Mouse (Mus musculus) cerebellum, adult 8-10 months (tissue): ENCODE data around the gene Zbtb39.

ENCODE experiments used
- DNase-seq: peaks from one replicate; pipeline ENCODE4 v3.0.0; 2022

Gene Zbtb39

DNA sequence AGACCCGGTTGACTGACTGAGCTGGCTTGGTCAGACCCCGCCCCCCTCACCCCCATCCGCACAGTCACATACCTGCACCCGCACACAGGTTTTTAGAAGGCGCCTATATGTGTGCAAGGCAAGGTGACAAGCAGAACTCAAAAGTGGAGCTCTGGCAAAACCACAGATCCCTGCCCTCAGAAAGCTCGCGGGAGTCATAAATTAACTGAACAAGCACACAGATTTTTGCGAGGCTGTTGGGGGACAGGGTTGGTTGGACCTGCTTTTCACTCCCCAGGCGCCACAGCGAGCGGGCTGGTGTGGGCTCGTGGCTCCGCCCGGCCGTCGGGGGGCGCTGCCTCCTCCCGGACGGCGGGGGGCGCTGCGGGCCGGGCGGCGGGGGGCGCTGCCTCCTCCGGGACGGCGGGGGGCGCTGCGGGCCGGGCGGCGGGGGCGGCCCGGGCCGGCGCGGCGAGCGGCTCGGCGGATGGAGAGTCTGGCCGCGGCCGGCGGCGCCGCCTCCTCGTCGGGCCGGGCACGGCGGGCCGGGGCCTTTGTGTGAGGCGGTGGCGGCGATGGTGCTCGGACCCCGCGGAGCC is at the start of gene Zbtb39:
Zbtb39 (plus strand) TSS at position 456 of the 578 bp plus-strand sequence.
- DNase-seq: peak; percentile 67

GRCm38 (mm10) chr10:127691053-127691452 is 48.3 kb upstream of the Zbtb39 start:
- no peak for DNase-seq

DNA sequence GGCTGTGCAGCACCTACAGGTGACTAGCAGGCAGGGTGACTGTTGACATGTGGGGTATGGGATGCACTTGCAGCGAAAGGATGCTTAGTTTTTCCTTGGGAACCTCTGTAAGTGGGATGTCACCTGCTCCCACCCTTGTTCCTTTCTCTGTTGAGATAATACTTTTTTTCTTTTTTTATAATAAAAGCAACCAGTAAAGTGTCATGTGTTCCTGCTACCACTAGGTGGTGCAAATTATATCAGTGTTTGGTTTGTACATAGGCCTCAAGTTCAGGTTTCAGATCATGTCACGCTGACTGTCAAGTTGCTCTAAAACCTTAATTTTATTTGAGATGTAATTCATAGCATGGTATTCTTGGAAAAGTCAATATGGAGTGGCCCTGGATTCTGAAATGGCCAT is 44.7 kb upstream of the Zbtb39 start:
- peak; percentile 16 for DNase-seq

DNA sequence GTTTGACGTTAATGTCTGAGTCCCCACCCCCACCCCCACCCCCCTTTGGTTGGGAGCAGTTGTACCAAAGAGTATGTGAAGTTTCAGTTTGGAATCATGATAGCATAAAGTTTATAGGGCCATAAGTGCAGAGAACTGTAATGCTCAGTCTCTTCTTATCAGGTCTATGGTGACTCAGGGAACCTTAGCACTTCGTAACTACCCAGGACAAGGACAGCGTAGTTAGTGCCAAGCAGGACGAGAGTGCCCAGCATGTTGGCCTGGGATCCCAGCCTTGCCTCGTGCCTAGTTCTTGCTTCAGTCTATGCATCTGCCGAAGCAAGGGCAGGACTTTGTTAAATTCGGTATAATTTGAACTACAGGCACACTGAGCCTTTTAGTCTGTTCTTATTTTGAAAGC is 43.6 kb upstream of the Zbtb39 start:
- no peak for DNase-seq

- no peak for DNase-seq
Measured at GRCm38 (mm10) chr10:127698966-127699365, 40.4 kb upstream of the Zbtb39 start.

DNA sequence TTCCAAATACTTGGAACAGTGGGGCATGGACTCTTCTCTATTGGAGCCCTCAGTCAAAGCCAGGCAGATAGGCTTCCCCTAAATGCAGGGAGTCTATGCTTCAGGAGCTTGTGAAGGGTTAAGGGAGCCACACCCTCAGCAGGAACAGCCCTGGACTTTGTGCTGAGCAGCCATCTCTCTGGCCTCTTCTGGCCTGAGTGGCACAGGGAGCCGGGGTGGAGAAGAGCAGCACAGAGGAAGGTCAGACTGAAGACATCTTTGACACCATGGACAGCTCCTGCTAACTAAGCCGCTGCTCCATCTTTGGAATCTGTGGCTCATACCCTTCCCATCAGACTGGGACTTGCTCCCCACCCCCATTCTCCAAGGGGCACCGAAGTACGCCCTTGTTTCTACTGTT is 36.0 kb upstream of the Zbtb39 start:
- no peak for DNase-seq

GRCm38 (mm10) chr10:127704293-127704692 is 35.0 kb upstream of the Zbtb39 start:
- no peak for DNase-seq

DNA sequence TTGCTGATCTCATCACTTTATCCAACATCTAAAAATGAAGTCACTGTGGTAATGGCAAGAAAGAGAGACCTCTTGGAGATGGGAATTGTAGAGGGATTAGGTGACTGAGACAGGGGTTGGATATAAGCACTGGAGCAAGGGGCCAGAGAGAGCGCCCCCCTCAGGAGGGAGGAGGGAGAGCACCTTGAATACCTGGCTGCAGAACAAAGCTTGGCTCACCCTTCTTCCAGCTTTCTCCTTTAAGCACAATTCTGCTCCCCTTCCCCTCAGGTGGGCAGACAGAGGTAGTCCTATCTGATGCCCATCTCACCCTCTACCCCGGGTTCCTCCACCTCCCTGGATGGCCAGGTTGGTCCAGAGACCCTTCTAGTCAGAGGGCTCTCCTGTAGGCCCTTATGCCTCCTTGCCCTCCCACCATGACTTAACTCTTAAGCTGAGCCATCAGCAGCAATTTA is 34.5 kb upstream of the Zbtb39 start, which contains the start of gene Myo1a:
Myo1a (plus strand) TSS at position 405 of the 455 bp plus-strand sequence.
- DNase-seq: no peak

- no peak for DNase-seq
Measured at GRCm38 (mm10) chr10:127705783-127706182, 33.6 kb upstream of the Zbtb39 start.

GRCm38 (mm10) chr10:127707721-127708120 is 31.6 kb upstream of the Zbtb39 start:
- no peak for DNase-seq

DNA sequence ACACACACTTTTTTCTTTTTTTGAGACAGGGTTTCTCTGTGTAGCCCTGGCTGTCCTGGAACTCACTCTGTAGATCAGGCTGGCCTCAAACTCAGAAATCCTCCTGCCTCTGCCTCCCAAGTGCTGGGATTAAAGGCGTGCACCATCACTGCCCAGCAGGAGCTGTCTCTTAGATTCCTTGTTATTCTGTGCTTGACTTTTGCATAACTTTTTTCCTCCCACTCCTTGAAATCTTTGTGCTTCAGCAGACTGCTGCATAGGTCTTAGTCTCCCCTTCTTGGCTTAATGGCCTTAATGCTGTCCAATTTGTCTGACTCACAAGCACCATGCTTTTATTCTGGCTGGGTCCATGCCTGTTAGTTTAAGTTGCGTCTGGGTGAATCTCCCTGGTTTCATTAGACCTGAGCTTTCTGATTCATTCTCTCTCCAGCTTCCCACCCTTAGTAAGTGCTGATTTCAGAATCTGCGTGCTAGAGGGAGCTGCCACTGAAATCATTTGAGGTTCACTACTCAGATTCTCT is 30.4 kb upstream of the Zbtb39 start:
- DNase-seq: no peak

DNA sequence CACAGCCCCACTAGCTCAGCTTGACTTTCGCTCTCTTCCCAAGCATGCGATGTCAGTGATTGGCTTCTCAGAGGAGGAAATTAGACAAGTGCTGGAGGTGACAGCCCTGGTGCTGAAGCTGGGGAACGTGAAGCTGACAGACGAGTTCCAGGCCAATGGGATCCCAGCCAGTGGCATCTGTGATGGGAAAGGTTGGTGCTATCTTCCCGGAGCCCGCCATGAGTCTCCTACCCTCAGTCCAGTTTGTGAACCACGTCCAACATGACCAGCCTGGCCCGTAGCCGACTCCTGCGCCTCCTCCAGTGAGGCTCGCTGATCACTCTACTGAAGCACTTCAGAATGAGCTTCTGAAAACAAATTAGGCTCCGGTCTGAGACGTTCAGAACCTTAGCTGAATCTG is 29.0 kb upstream of the Zbtb39 start:
- DNase-seq: no peak

DNA sequence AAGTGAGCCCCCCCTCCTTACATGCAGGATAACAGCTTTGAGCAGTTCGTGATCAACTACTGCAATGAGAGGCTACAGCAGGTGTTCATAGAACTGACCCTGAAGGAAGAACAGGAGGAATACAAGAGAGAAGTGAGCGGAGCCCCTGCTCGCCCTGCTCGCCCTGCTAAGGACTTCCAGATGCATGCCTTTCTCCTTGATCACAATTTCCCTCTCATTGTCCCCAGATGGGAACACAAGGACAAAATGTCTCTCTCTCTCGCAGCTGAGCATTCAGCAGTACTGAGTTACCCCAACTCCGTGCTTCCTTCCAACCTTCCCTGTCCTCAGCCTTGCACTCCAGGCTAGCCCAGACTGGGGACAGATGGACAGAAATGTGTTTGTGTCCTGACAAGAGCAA is 26.6 kb upstream of the Zbtb39 start:
- DNase-seq: no peak

GRCm38 (mm10) chr10:127721671-127722418 is 17.5 kb upstream of the Zbtb39 start:
- no peak for DNase-seq

GRCm38 (mm10) chr10:127724178-127724577 is 15.2 kb upstream of the Zbtb39 start, which contains the start of gene Tac2:
Gene Tac2 (plus strand): TSS chr10:127724478.
- DNase-seq: no peak

DNA sequence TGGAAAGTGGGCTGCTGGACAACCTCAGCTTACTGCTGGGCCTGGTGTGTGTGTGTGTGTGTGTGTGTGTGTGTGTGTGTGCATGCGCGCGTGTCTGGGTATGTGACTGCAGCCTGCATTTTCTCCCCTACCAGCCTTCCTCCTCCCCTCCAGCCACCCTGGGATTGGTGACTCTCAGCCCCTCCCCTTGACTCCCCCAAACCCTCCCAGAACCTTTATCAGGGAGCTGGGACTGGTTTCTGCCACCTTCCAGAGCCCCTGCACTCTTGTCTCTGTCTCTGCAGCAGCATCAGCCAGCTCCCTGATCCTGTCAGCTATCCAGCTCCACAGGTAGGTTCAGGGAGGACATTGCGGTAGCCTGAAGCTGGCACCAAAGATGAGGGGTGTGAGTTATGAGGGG is 14.2 kb upstream of the Zbtb39 start:
- DNase-seq: no peak

DNA sequence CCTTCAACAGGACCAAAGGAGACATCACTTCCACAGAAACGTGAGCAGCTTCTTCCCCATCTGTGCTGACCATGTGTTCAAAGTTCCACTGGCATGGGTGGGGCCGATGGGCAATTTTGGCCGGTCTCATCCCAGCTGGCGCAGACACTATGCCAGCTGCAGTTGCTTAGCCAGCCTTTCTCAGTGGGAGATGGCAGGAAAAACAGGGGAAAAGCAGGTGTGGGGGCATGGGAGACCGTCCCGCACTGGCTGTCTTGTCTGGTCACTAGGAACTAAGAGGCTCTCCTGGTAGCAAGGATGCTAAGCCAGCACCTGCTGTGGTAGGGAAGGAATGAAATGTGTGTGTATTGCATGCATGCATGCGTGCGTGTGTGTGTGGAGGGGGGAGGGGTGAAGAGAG is 10.9 kb upstream of the Zbtb39 start:
- DNase-seq: no peak

DNA sequence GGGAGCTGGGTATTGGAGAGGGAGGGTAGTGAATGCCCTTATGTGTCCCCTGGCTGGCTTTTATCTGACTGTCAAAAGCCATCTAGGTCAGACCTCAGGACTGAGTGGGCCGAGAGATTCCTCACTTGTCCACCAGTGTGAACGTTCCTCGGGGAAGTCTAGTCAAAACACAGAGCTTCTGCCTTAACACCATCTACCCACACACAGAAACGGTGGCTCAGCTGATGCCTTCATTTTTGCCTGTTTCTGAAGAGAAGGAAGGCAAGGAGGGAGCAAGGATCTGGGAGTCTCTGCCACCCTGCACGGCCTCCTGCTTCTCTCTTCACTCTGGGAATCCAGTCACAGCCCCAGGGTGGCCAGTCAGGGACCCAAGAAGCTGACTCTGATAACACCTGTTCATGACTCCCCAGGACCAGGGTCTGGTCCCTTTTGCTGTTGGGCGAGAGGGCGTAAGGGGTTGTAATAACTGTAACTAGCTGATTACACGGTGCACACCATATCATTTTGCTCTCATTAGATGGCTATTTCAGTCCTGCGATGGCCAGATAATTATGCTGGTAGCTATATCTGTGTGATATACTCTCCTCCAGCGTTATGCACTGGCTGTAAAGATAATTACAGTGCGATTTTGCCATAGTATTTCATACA is 8.9 kb upstream of the Zbtb39 start:
- DNase-seq: no peak

GRCm38 (mm10) chr10:127730933-127731310 is 8.4 kb upstream of the Zbtb39 start:
- DNase-seq: no peak

GRCm38 (mm10) chr10:127731397-127731796 is 7.9 kb upstream of the Zbtb39 start:
- DNase-seq: no peak

DNA sequence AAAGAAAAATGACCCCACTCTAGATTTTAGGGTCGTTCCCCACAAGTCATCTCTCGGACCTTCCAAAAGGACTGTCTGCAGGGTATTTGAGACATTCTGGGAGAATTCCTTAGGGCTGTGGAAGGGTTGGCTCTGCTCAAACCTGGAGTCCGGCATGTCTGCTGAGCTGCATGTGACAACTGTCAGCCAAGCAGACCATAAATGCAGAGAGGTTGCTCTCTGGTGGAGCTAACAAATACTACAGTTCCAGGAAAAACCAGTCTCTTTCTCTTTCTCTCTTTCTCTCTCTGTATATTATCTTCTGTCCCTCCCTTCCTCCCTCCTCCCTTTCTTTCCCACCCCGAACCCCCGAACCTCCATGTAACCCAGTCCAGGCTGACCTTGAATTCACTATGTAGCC is 4.9 kb upstream of the Zbtb39 start:
- DNase-seq: no peak

- no peak for DNase-seq
Measured at GRCm38 (mm10) chr10:127736266-127736665, 3.1 kb upstream of the Zbtb39 start.

- no peak for DNase-seq
Measured at GRCm38 (mm10) chr10:127736916-127737315, 2.4 kb upstream of the Zbtb39 start.

DNA sequence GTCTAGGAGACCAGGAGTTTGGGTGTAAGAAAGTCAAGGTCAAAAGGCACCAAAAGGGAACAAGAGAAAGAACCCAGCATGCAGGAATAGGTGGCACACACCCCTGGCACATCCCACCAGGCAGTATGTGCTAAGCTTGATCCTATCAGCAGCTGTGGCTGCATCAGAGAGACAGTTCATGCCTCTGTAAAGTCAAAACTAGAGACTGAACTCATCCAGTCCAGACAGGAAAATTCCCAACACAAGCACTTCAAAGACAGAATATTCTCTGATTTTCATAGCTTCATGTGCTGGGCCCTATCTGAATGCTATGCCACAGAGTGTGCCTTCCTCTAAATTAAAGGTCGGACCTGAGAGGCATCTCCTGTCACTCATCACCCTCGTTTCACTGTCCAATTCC is 1.8 kb upstream of the Zbtb39 start:
- no peak for DNase-seq
